Mouse (Mus musculus): ENCODE data around the gene Celsr1. TPM values are rescaled to one million over a fixed set of nuclear protein-coding genes. Genes with fewer than 3 reads are reported as not detected.

Celsr1 gene
- polyA plus RNA-seq, 1 experiment: 2.9 TPM

DNA sequence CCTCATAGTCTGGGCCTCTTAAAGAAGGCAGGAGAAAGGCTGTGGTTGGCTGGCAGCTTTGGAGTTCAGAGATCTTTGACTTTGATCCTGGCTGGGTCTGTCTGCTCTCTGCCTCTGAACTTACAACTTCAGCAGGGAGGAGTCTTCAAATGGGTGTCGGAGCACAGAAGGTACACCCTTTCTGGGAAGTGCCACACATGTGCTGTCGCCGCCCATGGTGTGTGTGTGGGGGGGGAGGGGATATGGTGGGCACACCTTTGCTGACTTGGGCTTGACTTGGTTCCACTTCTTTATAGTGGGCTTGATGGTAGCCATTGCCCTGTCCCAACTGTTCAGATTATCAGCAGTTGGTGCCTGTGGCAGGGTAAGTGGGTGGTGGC lies 31.3 kb upstream of the Celsr1 start:
- peak overlapping the region; percentile 59 for H3K27ac ChIP-seq (ENCODE audit: insufficient read depth, low read depth, low read length)
- H3K4me1 ChIP-seq (ENCODE audit: control insufficient read depth, insufficient read depth, insufficient read length, low read length): peaks cover 60% of the 10 kb centered on the region
- 13% methylated on average over 3 of the region's 3 CpGs for WGBS
- no peaks in the 10 kb centered on the region for H3K36me3 ChIP-seq (ENCODE audit: control insufficient read depth, insufficient read depth, low read length)
- H3K4me3 ChIP-seq (ENCODE audit: low read depth, low read length): no peak overlapping the region
- TF ChIP-seq POLR2A (IDR thresholded peaks at IDR 0.05; ENCODE audit: low read depth, low read length) (no peak), CTCF (IDR thresholded peaks at IDR 0.05; ENCODE audit: extremely low read depth, insufficient read length, insufficient replicate concordance, low read depth, low read length) (no peak)
- no peaks in the 10 kb centered on the region for H3K27me3 ChIP-seq (ENCODE audit: control insufficient read depth, insufficient read depth, low read length)

DNA sequence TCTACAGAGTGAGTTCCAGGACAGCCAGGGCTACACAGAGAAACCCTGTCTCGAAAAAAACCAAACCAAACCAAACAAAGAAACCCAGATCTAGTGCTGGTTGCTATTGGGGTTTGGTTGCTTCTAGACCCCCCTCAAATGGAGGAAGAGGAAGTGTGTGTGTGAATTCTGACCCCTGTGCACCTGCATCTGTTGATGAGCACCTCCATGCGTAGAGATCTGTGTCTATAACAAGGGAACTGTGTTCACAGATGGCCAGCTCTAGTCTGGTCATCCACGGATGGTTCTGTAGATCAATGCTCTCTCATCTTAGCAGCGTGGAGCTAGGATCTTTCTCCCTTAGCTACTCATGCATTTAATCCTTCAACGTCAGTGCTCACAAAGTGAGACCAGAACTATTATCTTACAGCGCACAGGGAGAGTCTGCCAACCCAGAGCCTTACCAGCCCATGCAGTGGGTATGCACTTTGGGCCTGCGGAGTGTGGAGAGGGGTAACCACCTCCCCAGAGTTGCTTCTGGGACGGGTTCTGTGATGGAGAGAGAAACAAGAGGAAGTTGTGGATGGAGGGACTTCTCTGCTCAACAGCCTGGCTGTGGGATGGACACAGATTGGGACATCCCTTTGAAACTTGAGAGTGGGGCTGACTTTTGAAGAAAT lies 30.7 kb upstream of the Celsr1 start:
- peak overlapping the region; percentile 59 for H3K27ac ChIP-seq (ENCODE audit: insufficient read depth, low read depth, low read length)
- no peak overlapping the region for H3K4me3 ChIP-seq (ENCODE audit: low read depth, low read length)
- 69% methylated on average over 8 of the region's 8 CpGs for WGBS
- no peaks in the 10 kb centered on the region for H3K27me3 ChIP-seq (ENCODE audit: control insufficient read depth, insufficient read depth, low read length)
- no peaks in the 10 kb centered on the region for H3K36me3 ChIP-seq (ENCODE audit: control insufficient read depth, insufficient read depth, low read length)
- peaks cover 65% of the 10 kb centered on the region for H3K4me1 ChIP-seq (ENCODE audit: control insufficient read depth, insufficient read depth, insufficient read length, low read length)
- no peak for TF ChIP-seq CTCF (IDR thresholded peaks at IDR 0.05; ENCODE audit: extremely low read depth, insufficient read length, insufficient replicate concordance, low read depth, low read length)
- no peak for TF ChIP-seq POLR2A (IDR thresholded peaks at IDR 0.05; ENCODE audit: low read depth, low read length)

DNA sequence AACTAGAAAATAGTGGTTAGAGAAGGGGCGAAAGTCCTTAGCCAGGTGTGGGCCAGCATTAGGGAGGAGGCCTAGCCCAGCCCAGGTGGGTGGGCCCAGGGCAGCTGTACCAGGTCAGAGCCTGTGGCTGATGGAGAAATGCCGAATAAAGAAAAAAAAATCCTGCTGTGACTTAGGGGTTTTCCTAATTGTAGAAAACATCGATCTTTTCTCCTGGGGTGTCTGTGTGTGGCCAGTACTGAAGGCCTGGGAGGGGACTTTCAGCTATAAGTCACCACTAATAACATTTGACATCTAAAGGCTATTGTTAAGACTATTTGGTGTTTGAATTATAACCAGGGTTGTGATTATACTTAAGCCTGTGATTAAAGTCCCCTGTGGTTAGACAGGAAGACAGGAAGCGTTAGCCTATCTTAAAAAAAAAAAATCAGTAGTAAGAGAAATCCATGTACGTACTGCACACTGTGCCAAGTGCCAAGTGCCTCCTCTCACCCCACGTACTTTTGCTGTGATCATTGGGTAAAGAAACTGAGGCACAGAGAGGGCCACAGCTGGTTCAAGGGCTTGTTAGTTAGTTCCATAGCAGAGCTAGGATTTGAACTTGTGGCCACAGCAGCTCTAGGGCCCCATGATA lies 28.4 kb upstream of the Celsr1 start:
- WGBS: 27% methylated on average over 6 of the region's 6 CpGs
- Histone ChIP-seq H3K36me3 (ENCODE audit: control insufficient read depth, insufficient read depth, low read length) (no peaks in the 10 kb centered on the region), H3K27ac (ENCODE audit: insufficient read depth, low read depth, low read length) (peak overlapping the region; percentile 43), H3K4me3 (ENCODE audit: low read depth, low read length) (no peak overlapping the region), H3K4me1 (ENCODE audit: control insufficient read depth, insufficient read depth, insufficient read length, low read length) (peaks cover 65% of the 10 kb centered on the region), H3K27me3 (ENCODE audit: control insufficient read depth, insufficient read depth, low read length) (no peaks in the 10 kb centered on the region)
- TF ChIP-seq POLR2A (IDR thresholded peaks at IDR 0.05; ENCODE audit: low read depth, low read length) (no peak), CTCF (IDR thresholded peaks at IDR 0.05; ENCODE audit: extremely low read depth, insufficient read length, insufficient replicate concordance, low read depth, low read length) (no peak)

DNA sequence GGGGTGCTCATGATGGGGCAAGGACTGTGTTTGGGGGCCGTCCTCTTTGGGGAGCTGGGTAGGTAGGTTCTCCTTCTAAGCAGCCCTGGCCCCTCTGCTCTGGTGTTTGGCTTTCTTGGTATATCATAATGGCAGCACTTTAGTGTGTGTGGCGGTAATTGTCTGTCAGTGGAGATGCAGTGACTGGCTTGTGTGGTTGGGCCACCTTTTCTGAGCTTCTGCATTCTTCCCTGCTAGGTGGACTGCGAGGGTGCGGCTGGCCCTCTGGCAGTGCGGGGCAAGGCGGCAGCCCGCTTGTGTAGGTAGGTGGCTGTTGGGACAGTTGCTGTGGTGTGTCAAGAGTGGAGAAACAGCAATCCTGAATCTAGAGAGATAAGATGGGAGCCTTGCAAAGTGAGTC lies 27.6 kb upstream of the Celsr1 start:
- peaks cover 62% of the 10 kb centered on the region for H3K4me1 ChIP-seq (ENCODE audit: control insufficient read depth, insufficient read depth, insufficient read length, low read length)
- peak overlapping the region; percentile 1; the same call in 1 of the 2 replicates for H3K4me3 ChIP-seq (ENCODE audit: low read depth, low read length)
- no peaks in the 10 kb centered on the region for H3K36me3 ChIP-seq (ENCODE audit: control insufficient read depth, insufficient read depth, low read length)
- peak overlapping the region; percentile 43 for H3K27ac ChIP-seq (ENCODE audit: insufficient read depth, low read depth, low read length)
- 49% methylated on average over 7 of the region's 7 CpGs for WGBS
- H3K27me3 ChIP-seq (ENCODE audit: control insufficient read depth, insufficient read depth, low read length): no peaks in the 10 kb centered on the region
- TF ChIP-seq CTCF (IDR thresholded peaks at IDR 0.05; ENCODE audit: extremely low read depth, insufficient read length, insufficient replicate concordance, low read depth, low read length) (no peak), POLR2A (IDR thresholded peaks at IDR 0.05; ENCODE audit: low read depth, low read length) (no peak)

DNA sequence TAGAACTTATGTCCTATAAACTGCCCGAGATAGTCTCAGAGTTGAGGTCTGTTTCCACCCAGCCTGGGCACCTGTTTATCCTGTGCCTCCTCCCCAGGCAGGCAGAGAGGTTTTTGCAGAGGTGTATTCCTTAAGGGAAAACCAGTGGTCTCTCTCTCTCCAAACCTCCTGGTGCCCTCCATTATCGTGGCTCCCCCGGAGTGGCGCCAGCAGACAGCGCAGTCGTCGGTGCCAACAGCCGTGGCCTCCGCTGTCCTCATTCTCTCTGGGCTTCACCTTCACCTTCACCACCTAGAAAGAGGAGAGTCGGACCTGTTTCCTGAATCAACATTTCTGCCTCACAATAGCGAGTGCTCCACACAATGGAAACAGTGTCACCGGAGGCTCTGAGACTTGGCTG lies 27.0 kb upstream of the Celsr1 start:
- no peak overlapping the region for H3K27ac ChIP-seq (ENCODE audit: insufficient read depth, low read depth, low read length)

DNA sequence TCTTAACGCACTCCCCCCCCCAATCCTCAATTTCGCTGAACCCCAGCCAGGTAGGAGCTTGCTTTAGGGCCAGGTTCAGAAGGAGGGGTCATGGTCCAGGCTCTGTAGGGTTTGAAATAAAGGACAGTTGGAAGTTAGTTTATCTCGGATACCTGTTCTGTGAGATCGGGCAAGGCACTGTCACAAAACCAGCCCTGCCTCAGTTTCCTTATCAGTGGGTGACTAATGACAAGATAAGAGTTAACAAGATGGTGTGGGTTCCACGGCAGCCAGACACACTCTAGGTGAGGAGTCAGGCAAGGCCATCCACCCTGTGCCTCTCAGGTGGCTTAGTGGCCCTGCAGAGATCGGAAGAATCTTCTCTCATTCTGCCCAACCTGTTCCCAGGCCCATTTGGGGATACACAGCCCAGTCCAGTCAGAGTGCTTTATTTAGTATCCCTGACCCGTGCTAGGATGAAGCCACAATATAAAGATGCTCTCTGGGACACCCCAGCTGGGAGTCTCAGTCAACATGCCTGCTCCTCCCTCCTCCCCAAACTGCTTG lies 26.3 kb upstream of the Celsr1 start:
- H3K4me3 ChIP-seq (ENCODE audit: low read depth, low read length): peak overlapping the region; percentile 78
- H3K27me3 ChIP-seq (ENCODE audit: control insufficient read depth, insufficient read depth, low read length): no peaks in the 10 kb centered on the region
- no peaks in the 10 kb centered on the region for H3K36me3 ChIP-seq (ENCODE audit: control insufficient read depth, insufficient read depth, low read length)
- peaks cover 52% of the 10 kb centered on the region for H3K4me1 ChIP-seq (ENCODE audit: control insufficient read depth, insufficient read depth, insufficient read length, low read length)
- no peak for TF ChIP-seq CTCF (IDR thresholded peaks at IDR 0.05; ENCODE audit: extremely low read depth, insufficient read length, insufficient replicate concordance, low read depth, low read length)
- no peak for TF ChIP-seq POLR2A (IDR thresholded peaks at IDR 0.05; ENCODE audit: low read depth, low read length)
- H3K27ac ChIP-seq (ENCODE audit: insufficient read depth, low read depth, low read length): peak overlapping the region; percentile 31; the same call in 1 of the 2 replicates
- 35% methylated on average over 7 of the region's 7 CpGs for WGBS

More for the DNA sequence above, 27.0 kb upstream of the Celsr1 start:
- Histone ChIP-seq H3K4me3 (ENCODE audit: low read depth, low read length) (no peak overlapping the region), H3K27me3 (ENCODE audit: control insufficient read depth, insufficient read depth, low read length) (no peaks in the 10 kb centered on the region), H3K4me1 (ENCODE audit: control insufficient read depth, insufficient read depth, insufficient read length, low read length) (peaks cover 58% of the 10 kb centered on the region), H3K36me3 (ENCODE audit: control insufficient read depth, insufficient read depth, low read length) (no peaks in the 10 kb centered on the region)
- 68% methylated on average over 12 of the region's 12 CpGs for WGBS
- TF ChIP-seq CTCF (IDR thresholded peaks at IDR 0.05; ENCODE audit: extremely low read depth, insufficient read length, insufficient replicate concordance, low read depth, low read length): no peak
- TF ChIP-seq POLR2A (IDR thresholded peaks at IDR 0.05; ENCODE audit: low read depth, low read length): no peak
